Mouse (Mus musculus) cerebellum, postnatal 25 days (tissue): Measurements from ENCODE around the gene Pdss2.

ENCODE experiments used
- DNase-seq, 2 experiments: peaks; one replicate each; pipeline ENCODE4 v3.0.0; 2021; ENCODE audit warnings: mixed read lengths in 2 of 2

Gene Pdss2

GRCm38 (mm10) chr10:43312658-43313417 lies 91.6 kb downstream of the Pdss2 start:
- no peak for DNase-seq

- no peak for DNase-seq
These were observed 93.9 kb downstream of the Pdss2 start for GRCm38 (mm10) chr10:43315228-43315627.

- DNase-seq: no peak
These were observed 96.2 kb downstream of the Pdss2 start for GRCm38 (mm10) chr10:43317327-43317951.

- no peak for DNase-seq
These were observed 99.7 kb downstream of the Pdss2 start for GRCm38 (mm10) chr10:43321019-43321418.

GRCm38 (mm10) chr10:43322446-43323178 lies 101.3 kb downstream of the Pdss2 start:
- no peak for DNase-seq

GRCm38 (mm10) chr10:43323386-43323785 lies 102.1 kb downstream of the Pdss2 start:
- no peak for DNase-seq

- DNase-seq: no peak
These were observed 108.5 kb downstream of the Pdss2 start for GRCm38 (mm10) chr10:43329813-43330212.

- DNase-seq: no peak
These were observed 109.4 kb downstream of the Pdss2 start for GRCm38 (mm10) chr10:43330691-43331090.

GRCm38 (mm10) chr10:43331931-43332701 lies 110.8 kb downstream of the Pdss2 start:
- DNase-seq: peak; percentile 24

- DNase-seq: no peak
These were observed 114.6 kb downstream of the Pdss2 start for GRCm38 (mm10) chr10:43335874-43336273.

- no peak for DNase-seq
These were observed 115.8 kb downstream of the Pdss2 start for GRCm38 (mm10) chr10:43337110-43337509.

GRCm38 (mm10) chr10:43339811-43340210 lies 118.5 kb downstream of the Pdss2 start:
- DNase-seq: no peak

- no peak for DNase-seq
These were observed 128.4 kb downstream of the Pdss2 start for GRCm38 (mm10) chr10:43349718-43350117.

GRCm38 (mm10) chr10:43357884-43358283 lies 136.6 kb downstream of the Pdss2 start:
- no peak for DNase-seq

GRCm38 (mm10) chr10:43362947-43363346 lies 141.7 kb downstream of the Pdss2 start:
- DNase-seq: no peak

- peak; percentile 75 to 77 for DNase-seq
These were observed 142.2 kb downstream of the Pdss2 start for GRCm38 (mm10) chr10:43363431-43363851.

GRCm38 (mm10) chr10:43365909-43366308 lies 144.6 kb downstream of the Pdss2 start:
- DNase-seq: no peak

- no peak for DNase-seq
These were observed 147.3 kb downstream of the Pdss2 start for GRCm38 (mm10) chr10:43368611-43369010.

GRCm38 (mm10) chr10:43372315-43372714 lies 151.0 kb downstream of the Pdss2 start:
- DNase-seq: peak; percentile 76 to 83

GRCm38 (mm10) chr10:43373035-43373434 lies 151.7 kb downstream of the Pdss2 start:
- no peak for DNase-seq

- DNase-seq: peak; percentile 20 to 22
These were observed 152.4 kb downstream of the Pdss2 start for GRCm38 (mm10) chr10:43373666-43374065.

- DNase-seq: no peak
These were observed 154.0 kb downstream of the Pdss2 start for GRCm38 (mm10) chr10:43375286-43375685.

GRCm38 (mm10) chr10:43376749-43377148 lies 155.5 kb downstream of the Pdss2 start:
- DNase-seq: no peak
